Mouse (Mus musculus) liver, embryonic 14.5 days (tissue): ENCODE results near the gene Tyw1.

ENCODE experiments used
- CTCF ChIP-seq: IDR thresholded peaks from 2 replicates; pipeline ENCODE4 v1.5.1; 2016; ENCODE audit warnings: antibody characterized with exemption, low read depth, control low read depth
- EP300 ChIP-seq: IDR thresholded peaks from 2 replicates; pipeline ENCODE4 v1.6.1; 2016; ENCODE audit warnings: antibody characterized with exemption, low read depth

DNA sequence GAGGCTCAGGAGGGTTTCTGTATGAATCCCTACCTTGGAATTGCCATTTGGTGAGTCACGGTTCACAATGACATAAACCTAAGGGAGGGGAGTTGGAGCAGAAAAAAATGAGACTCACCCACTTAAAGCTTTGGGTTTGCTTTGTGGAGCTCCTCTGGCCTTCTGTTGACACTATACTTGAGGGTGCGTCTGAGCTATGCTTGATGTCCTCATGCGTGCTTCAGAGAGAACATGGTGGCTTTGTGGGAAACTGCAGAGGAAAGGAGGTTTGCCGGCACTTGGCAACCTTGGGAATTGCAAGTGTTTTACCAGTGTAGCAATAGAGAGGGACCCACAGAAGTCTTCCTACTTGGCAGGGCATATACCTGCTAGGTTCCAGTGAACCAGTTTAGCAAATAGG lies 48.1 kb upstream of the Tyw1 start:
- TF ChIP-seq CTCF (no peak), EP300 (no peak)
